Mouse (Mus musculus): ENCODE measurements around the gene Zfp207.

GRCm38 (mm10) chr11:80389885-80390284 is 6.8 kb downstream of the Zfp207 start:
- TF ChIP-seq CTCF (IDR thresholded peaks at IDR 0.05; ENCODE audit: low read depth) (no peak), EP300 (IDR thresholded peaks at IDR 0.05; ENCODE audit: low read depth) (no peak)
